Comparison of ENCODE assay signal across 10 mouse cellular contexts in the genomic region with DNA sequence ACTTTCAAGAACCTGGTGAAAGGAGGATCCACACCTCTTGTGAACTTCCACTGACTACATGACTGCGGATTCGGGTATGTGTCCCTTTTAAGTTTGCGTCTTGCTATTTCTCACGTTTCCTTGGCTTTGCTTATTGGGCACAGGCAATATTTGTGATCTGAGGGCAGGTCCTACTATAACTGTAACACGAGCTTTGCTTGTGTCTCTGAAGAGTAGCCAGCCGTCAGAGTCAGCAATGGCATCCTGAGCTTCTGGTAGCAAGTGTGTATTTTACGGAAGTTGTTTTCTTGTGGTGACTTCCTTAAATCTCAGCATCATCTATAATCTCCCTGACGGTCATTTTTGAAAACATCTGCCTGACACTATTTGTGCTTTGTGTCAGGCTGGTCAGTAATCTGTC. TPM values are rescaled to one million over a fixed set of nuclear protein-coding genes. Genes with fewer than 3 reads are reported as not detected.
A peak's percentile ranks its signal among the peaks of the same experiment; 100 is the strongest.
DNase-seq lines count a peak whose midpoint lies in the region; ATAC-seq lines count a peak whose summit lies in the region.
"Had no signal": no experiment of that assay in that cellular context is flagged by ENCODE, and none has a peak within 500 bp of the region (broad histone marks: within the 10 kb centered on the region; RNA-seq: fewer than 3 reads in every experiment).

No protein-coding gene starts in this region.

- H3K27me3 ChIP-seq in embryonic facial prominence, embryonic 13.5 days: no peaks in the 10 kb centered on the region
- H3K27me3 ChIP-seq in embryonic facial prominence, embryonic 10.5 days (replicated peaks; ENCODE audit: low read depth, poor library complexity, severe bottlenecking): no peaks in the 10 kb centered on the region
- no peaks in the 10 kb centered on the region for H3K27me3 ChIP-seq in heart, embryonic 10.5 days (ENCODE audit: insufficient read depth, poor library complexity, severe bottlenecking)
- H3K27me3 ChIP-seq: hindbrain, embryonic 13.5 days; Patski had no signal

- no peak overlapping the region for H3K4me3 ChIP-seq in embryonic facial prominence, embryonic 13.5 days
- no peak overlapping the region for H3K4me3 ChIP-seq in embryonic facial prominence, embryonic 10.5 days
- peak overlapping the region; percentile 41 for H3K4me3 ChIP-seq in heart, embryonic 10.5 days
- H3K4me3 ChIP-seq: hindbrain, embryonic 13.5 days had no signal

- H3K36me3 ChIP-seq in embryonic facial prominence, embryonic 13.5 days: no peaks in the 10 kb centered on the region
- no peaks in the 10 kb centered on the region for H3K36me3 ChIP-seq in embryonic facial prominence, embryonic 10.5 days (replicated peaks)
- 0 out of 2 replicates have a peak, but pooled peaks cover 2% of the 10 kb centered on the region for H3K36me3 ChIP-seq in heart, embryonic 10.5 days
- H3K36me3 ChIP-seq: hindbrain, embryonic 13.5 days had no signal

- peak overlapping the region; percentile 5; the same call in 1 of the 2 replicates for H3K27ac ChIP-seq in embryonic facial prominence, embryonic 13.5 days
- H3K27ac ChIP-seq in embryonic facial prominence, embryonic 10.5 days (replicated peaks): no peak overlapping the region
- peak overlapping the region; percentile 73; the same call in 1 of the 2 replicates for H3K27ac ChIP-seq in heart, embryonic 10.5 days
- H3K27ac ChIP-seq: hindbrain, embryonic 13.5 days had no signal

- DNase-seq in embryonic facial prominence, embryonic 10.5 days (ENCODE audit: low spot score): no peak
- peak; percentile 19 for DNase-seq in kidney, postnatal 10 days
- DNase-seq in kidney, postnatal 4 days: no peak
- no peak for DNase-seq in heart, embryonic 10.5 days (ENCODE audit: low spot score)
- DNase-seq in T-cell, adult 2 months (ENCODE audit: low spot score): no peak

- H3K9ac ChIP-seq in embryonic facial prominence, embryonic 13.5 days: no peak overlapping the region
- H3K9ac ChIP-seq: hindbrain, embryonic 13.5 days had no signal

- H3K4me2 ChIP-seq in embryonic facial prominence, embryonic 13.5 days: no peak overlapping the region
- H3K4me2 ChIP-seq: hindbrain, embryonic 13.5 days had no signal

- ATAC-seq in embryonic facial prominence, embryonic 13.5 days (ENCODE audit: insufficient number of reproducible peaks, insufficient read depth, low FRiP score, low TSS enrichment, low read depth): no peak
- peak; percentile 69 for ATAC-seq in megakaryocyte progenitor cell, adult 5-6 weeks (replicated peaks; ENCODE audit: poor library complexity)
- no peak for ATAC-seq in megakaryocyte-erythroid progenitor cell, adult 5-6 weeks (replicated peaks; ENCODE audit: low FRiP score, low TSS enrichment, poor library complexity, severe bottlenecking)
- ATAC-seq: Patski had no signal

- 69% methylated on average over 8 of the region's 8 CpGs for WGBS in embryonic facial prominence, embryonic 13.5 days
- 74% methylated on average over 8 of the region's 8 CpGs for WGBS in embryonic facial prominence, embryonic 10.5 days
- 61% methylated on average over 8 of the region's 8 CpGs for WGBS in heart, embryonic 10.5 days

- no peaks in the 10 kb centered on the region for H3K4me1 ChIP-seq in embryonic facial prominence, embryonic 13.5 days
- peaks cover 9% of the 10 kb centered on the region; the same call in 1 of the 2 replicates for H3K4me1 ChIP-seq in embryonic facial prominence, embryonic 10.5 days
- peaks cover 27% of the 10 kb centered on the region for H3K4me1 ChIP-seq in heart, embryonic 10.5 days

- H3K9me3 ChIP-seq in embryonic facial prominence, embryonic 13.5 days: no peaks in the 10 kb centered on the region
- H3K9me3 ChIP-seq in embryonic facial prominence, embryonic 10.5 days: no peaks in the 10 kb centered on the region
- H3K9me3 ChIP-seq in heart, embryonic 10.5 days: no peaks in the 10 kb centered on the region
- H3K9me3 ChIP-seq: hindbrain, embryonic 13.5 days had no signal

RNA-seq across cellular contexts. Expression of gene Rasgrp3, which starts 0.4 kb away (rescaled TPM):
- 10.1 and 10.7 TPM in 2 replicates for polyA plus RNA-seq in embryonic facial prominence, embryonic 13.5 days (2015; fragmentation: Nextera tagmentation; extraction: Ambion mirVana)
- polyA plus RNA-seq in embryonic facial prominence, embryonic 10.5 days (2016; fragmentation: Nextera tagmentation; extraction: Ambion mirVana): 5.5 and 6.0 TPM in 2 replicates
- polyA plus RNA-seq in heart, embryonic 10.5 days (2016; fragmentation: Nextera tagmentation; extraction: Ambion mirVana): 15.4 and 18.5 TPM in 2 replicates
- total RNA-seq in megakaryocyte progenitor cell, adult 5-6 weeks (2015): 0.12 and 0.20 TPM in 2 replicates
- total RNA-seq in megakaryocyte progenitor cell, adult 5-6 weeks (2017): under 0.01 and 0.37 TPM in 2 replicates
- total RNA-seq in megakaryocyte-erythroid progenitor cell, adult 5-6 weeks (2014; fragmentation: Nextera tagmentation): not detected in 2 replicates
- total RNA-seq in megakaryocyte-erythroid progenitor cell, adult 5-6 weeks (2017): not detected in 2 replicates
